Mouse (Mus musculus) fibroblast of lung, adult 2 months (primary cell): Measurements from ENCODE around the gene Nr6a1.

Experiments
- DNase-seq: peaks from one replicate; pipeline ENCODE4 v3.0.0-alpha.2; 2011; ENCODE audit warnings: low read depth

Nr6a1 gene

GRCm38 (mm10) chr2:38782731-38783130 is 144.8 kb downstream of the Nr6a1 start:
- no peak for DNase-seq

GRCm38 (mm10) chr2:38781945-38782720 is 145.4 kb downstream of the Nr6a1 start:
- no peak for DNase-seq

GRCm38 (mm10) chr2:38779939-38780338 is 147.5 kb downstream of the Nr6a1 start:
- no peak for DNase-seq

GRCm38 (mm10) chr2:38777326-38777725 is 150.2 kb downstream of the Nr6a1 start:
- DNase-seq, result no peak

GRCm38 (mm10) chr2:38774936-38775335 is 152.6 kb downstream of the Nr6a1 start:
- no peak for DNase-seq

- peak; percentile 60 for DNase-seq
Measured at GRCm38 (mm10) chr2:38771478-38771797, 156.1 kb downstream of the Nr6a1 start.

- no peak for DNase-seq
Measured at GRCm38 (mm10) chr2:38770772-38771477, 156.6 kb downstream of the Nr6a1 start.

GRCm38 (mm10) chr2:38767177-38767931 is 160.1 kb downstream of the Nr6a1 start:
- no peak for DNase-seq

GRCm38 (mm10) chr2:38739847-38740246 is 187.6 kb downstream of the Nr6a1 start:
- no peak for DNase-seq

GRCm38 (mm10) chr2:38739410-38739809 is 188.1 kb downstream of the Nr6a1 start:
- peak; percentile 36 for DNase-seq

GRCm38 (mm10) chr2:38738601-38739301 is 188.7 kb downstream of the Nr6a1 start:
- DNase-seq, result no peak

GRCm38 (mm10) chr2:38735740-38736139 is 191.7 kb downstream of the Nr6a1 start:
- no peak for DNase-seq

GRCm38 (mm10) chr2:38734721-38735120 is 192.8 kb downstream of the Nr6a1 start:
- DNase-seq, result no peak

GRCm38 (mm10) chr2:38730331-38730827 is 197.1 kb downstream of the Nr6a1 start:
- DNase-seq, result no peak

GRCm38 (mm10) chr2:38725427-38725826 is 202.1 kb downstream of the Nr6a1 start:
- DNase-seq, result no peak

- DNase-seq, result no peak
Measured at GRCm38 (mm10) chr2:38723378-38723777, 204.1 kb downstream of the Nr6a1 start.

- no peak for DNase-seq
Measured at GRCm38 (mm10) chr2:38722076-38722475, 205.4 kb downstream of the Nr6a1 start.

GRCm38 (mm10) chr2:38720661-38721060 is 206.8 kb downstream of the Nr6a1 start:
- no peak for DNase-seq

GRCm38 (mm10) chr2:38719354-38719753 is 208.1 kb downstream of the Nr6a1 start:
- no peak for DNase-seq

- DNase-seq, result no peak
Measured at GRCm38 (mm10) chr2:38718676-38719075, 208.8 kb downstream of the Nr6a1 start.

- DNase-seq, result no peak
Measured at GRCm38 (mm10) chr2:38717436-38717835, 210.1 kb downstream of the Nr6a1 start.

- DNase-seq, result no peak
Measured at GRCm38 (mm10) chr2:38714324-38714723, 213.2 kb downstream of the Nr6a1 start, which contains the start of gene Nr5a1. Gene Nr5a1, minus strand, starts transcription at chr2:38714542.
